Mouse (Mus musculus) right cerebral cortex, adult 18-20 months (tissue): ENCODE measurements around the gene Vtcn1.
"Not testable (repeated sequence)": the region's sequence is repeated elsewhere in the genome, so short reads cannot be mapped to it uniquely, and the experiment has no call there.

Experiments used
- DNase-seq: peaks from one replicate; pipeline ENCODE4 v3.0.0; 2022; ENCODE audit warnings: mixed read lengths

The Vtcn1 gene

DNA sequence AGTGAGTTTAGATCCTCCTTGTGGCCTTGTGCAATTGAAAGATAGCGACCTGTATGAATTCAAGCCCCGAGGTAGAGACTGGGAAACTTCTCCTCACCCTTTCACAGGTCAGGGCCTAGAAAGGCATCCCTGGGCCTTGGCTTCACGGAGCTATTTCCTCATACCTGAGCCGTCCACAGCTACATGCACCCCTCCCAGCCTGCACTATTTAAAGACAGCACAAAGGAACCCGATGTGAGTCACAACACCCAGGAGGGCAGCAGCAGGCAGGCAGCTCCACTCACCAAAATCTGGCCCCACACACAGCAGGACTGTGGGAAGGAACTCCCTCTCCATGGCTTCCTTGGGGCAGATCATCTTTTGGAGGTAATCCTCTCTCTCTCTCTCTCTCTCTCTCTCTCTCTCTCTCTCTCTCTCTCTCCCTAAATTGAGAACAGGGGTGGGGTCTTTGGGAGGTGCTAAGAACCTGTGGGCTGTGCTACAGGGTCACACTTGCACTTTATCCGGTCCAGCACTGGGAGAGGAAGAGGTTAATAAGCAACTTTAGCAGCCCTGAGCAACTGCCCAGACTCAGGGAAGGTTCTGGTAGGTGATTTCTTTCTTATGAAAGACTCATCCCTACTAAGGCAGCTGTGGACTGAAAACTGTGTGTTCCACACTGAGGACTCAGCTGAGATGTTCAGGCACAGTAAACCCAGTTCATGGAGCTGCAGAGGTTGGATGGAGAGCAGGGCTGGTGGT, at the start of gene Vtcn1:
Gene Vtcn1, plus strand, starts transcription at position 235 of the 741 bp plus-strand sequence.
- DNase-seq = no peak

DNA sequence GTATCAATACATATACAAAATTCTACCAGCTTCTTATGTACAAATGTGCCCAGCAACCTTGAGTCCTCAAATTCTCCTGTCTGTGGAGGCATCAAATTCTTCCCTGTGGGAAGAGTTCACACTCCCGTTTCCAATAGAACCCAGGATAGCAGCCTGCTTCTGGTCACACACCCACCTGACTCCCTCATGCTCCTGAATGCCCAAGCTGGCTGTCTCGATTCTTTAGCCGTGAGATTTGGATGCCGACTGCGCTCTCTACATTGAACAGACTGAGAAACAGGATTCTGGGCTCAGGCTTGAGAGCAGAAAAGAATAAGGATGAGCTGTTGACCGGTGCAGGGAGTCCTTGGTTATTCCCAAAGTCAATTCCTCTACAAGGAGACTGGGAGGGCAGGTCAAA, 48.3 kb upstream of the Vtcn1 start:
- DNase-seq = no peak

DNA sequence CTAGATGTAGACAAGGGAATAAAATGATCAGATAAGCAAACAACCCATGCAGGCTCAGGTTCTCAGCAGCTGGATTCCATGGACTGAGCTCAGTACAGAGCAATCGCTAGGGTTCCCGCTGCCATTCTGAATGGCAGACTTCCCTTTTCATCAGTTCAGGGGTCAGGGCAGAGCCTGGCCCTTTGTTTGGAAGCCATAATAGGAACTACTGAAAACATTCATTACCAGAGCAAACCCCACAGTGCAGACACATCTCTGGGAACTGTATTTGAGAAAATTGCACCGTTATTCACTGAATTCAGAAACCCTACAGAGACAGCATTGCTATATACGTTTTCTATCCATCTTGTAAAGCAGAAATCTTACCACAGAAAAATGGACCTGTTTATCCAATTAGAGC, 47.7 kb upstream of the Vtcn1 start:
- DNase-seq = no peak

DNA sequence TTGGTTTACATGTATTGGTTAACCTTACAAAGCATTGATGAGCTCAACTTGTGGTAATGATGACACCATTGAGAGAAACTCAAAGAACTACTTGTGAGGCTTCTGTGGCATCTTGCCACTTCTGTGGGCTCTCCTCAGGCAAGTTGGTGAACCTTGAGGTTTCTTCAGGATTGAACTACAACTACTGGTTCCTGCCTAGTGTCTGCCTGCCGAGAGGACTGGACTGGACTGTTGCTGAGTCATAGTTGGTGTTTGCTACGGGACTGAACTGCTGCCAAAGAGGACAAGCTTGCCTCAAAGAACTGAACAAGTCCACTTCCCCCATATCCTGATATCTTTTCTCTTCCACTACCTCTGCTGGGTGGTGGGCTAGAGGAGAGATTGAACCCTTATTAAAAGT, 39.2 kb upstream of the Vtcn1 start:
- no peak for DNase-seq

DNA sequence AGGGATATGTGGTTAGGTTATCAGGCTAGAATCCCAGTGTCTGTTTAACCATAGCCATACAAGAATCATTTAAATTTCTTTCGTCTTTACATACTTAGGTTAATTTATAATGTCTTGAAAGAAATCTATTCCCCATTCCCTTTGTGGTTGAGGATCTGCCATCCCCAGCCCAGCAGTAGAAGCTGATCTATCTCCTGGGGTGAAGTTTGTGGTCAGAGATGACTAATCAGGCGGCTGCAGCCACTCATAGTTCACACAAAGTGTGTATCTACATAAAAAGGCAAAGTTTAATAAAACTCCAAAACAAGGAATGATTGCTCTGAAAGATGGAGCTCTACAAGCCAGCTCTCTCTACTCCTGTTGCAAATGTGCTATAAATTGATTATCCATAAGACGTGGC, 33.6 kb upstream of the Vtcn1 start:
- DNase-seq = no peak

DNA sequence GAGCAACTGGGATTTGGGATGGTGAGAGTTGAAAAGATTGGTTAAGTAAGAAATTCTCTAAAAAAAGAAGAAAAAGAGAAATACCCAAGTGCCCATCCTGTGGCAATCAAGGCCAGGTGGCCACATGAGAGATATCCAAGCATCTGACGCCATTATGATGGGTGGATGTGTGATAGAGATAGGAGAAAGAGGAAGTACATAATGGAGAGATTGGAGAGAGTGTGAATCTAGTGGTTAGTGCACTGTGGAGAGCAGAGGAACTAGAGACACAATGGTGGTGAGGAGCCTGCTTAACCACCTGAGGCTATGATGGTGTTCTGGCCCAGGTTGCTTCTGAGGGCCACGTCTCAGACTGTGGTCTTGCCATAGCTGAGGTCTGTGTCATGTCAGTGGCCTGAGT, 31.9 kb upstream of the Vtcn1 start:
- no peak for DNase-seq

DNA sequence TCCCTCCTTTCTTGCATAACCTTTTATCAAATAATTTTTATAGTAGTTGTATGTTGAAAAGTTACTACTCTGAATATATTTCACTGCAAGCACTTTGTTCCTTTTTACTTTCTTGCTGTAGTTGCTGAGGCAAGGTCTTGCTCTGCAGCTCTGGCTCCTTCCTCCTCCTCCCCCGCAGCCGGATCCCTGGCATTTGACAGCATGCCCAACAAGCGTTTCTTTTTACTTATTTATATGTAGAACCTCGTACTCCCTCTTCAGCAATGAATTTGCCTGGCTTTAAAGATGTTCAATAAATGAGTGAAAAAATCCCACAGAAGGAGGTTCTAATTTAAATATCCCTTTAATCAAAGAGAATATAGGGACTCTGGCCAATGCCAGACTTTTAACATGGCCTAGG, 28.7 kb upstream of the Vtcn1 start:
- no peak for DNase-seq

DNA sequence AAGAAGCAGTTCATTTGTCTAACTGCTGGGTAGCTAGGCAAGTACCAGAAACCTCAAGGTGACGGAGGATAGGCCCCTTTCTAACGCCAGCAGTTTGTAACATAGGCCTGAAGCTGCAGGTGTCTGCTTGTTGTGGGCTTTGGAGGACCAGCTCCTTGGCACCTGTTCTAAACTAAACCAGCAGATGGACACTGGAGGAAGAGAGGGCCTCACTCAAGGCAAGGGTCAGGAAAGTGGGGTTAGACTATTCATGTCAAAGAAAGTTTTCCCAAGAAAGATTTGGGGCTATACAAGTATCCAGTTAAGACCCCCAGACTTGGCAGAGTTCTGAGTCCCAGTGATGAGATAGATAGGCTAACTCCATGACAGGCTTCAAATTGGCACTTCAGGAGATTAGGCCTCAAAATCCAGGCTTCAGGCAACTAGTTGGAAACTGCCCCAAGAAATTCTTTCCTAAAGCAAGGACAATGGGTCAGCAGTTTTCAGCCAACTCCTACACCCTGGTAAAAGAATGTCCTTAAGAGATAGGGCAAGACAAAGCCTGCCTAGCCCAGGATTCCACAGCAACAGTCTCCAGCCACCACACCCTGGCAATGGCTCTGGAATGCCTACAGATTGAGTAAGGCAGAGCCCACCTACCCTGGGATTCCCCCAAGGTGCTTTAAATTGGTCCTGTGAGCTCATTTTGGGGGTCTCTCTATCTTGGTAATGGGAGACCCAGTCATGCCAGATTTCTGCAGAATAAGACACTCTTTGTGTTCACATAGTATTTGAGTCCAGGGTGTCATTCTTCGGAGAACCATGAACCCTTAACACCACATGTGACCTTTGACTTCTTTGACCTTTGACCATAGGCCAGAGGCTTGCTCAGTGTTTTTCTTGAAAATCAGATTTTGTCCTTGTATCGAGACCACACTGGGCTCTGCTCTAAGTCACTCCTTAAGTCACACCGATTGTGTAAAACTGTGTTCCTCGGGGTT, 27.8 kb upstream of the Vtcn1 start:
- no peak for DNase-seq

DNA sequence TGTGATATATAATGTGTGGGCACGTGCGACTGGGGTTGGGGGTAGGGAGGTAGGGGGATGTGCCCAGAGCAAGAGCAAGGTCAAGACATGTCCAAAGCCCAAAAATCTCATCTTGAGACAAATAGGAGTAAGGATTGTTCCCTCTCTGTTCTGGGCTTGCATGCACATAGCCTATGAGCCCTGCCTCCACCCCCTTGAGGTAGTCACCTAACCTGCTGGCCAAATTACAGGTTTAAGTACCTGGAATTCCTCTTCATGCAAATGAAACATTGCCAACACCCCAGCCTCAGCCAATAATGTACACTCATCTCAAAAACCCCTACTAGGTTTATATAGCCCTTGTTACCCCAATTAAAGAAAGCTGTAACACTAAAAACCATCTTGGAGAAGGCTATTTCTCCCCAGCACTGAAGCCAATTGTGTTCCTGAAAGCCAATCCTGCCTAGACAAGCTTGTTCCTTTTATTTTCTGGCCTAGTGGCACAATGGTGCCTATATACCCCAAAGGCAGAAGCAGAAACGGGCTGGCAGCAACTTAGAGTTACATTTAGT, 26.3 kb upstream of the Vtcn1 start:
- DNase-seq = no peak

DNA sequence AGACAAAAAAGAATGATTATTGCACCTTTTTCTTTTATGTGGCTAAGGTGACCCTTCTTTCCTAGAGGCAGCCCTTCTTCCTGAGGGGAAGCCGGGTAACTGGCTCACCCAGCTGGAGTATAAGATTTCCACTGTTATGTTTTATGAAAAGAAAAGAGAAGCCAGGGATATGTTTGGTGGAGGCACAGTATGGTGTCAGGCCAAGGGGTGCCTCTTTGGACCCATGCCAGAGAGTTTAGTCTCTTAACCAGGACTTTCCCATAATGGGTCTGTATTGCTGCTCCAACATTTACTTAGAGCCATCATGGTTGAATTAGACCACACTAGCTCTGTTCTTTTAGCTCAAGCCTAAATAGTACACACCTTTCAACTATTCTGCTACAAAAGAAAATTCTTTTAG, 20.3 kb upstream of the Vtcn1 start:
- DNase-seq = no peak

DNA sequence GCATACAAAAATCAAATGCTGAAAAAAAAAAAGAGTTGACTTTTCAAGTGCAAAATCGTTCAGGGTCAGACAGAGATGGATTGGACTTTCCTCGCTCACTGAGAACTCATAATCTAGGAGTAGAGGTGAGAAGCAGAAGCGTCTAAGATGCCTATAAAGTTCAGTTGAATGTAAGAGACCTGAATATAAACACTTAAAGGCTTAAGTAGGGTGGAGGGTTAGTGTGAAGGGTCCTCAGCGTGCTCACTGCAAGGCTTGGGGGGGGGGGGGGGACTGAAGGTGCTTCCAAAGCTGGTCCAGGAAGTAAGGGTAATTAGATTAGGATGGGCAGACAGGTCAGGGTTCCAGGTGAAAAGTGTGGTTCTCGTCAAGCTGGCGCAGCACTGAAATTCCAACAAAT, 19.3 kb upstream of the Vtcn1 start:
- no peak for DNase-seq

DNA sequence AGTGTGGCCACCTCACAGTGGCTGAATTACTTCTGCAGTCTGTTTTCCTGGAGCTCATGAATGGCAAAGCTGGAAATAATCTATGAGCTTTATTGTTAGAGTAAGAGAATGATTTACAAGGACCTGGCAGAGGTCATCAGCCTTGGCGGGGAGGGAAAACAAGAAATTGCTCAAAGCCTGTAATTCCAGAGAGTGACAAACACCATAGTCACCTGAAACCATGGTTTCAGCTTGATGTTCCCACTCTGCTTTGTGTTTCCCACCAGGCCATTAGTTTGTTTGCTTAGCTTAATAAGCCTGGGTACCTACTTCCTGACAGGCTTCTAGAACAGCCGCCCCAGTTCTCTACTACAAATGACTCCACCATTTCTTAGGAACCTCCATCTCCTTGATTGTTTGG, 14.8 kb upstream of the Vtcn1 start:
- no peak for DNase-seq

DNA sequence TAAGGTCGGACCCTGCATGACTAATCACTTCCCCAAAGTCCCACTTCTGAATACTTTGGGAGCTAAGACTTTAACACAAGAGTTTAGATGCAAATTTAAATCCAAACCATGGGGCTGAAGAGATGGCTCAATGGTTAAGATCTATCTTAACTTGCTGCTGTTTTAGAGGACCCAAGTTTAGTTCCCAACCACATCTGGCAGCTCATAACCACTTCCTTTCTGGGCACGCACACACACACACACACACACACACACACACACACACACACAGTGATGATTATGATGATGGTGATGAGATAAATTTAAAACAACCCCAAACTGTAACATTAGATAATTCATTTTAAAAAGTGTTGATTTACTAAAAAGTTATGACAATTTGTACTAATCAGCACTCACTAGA, 13.4 kb upstream of the Vtcn1 start:
- DNase-seq = no peak

DNA sequence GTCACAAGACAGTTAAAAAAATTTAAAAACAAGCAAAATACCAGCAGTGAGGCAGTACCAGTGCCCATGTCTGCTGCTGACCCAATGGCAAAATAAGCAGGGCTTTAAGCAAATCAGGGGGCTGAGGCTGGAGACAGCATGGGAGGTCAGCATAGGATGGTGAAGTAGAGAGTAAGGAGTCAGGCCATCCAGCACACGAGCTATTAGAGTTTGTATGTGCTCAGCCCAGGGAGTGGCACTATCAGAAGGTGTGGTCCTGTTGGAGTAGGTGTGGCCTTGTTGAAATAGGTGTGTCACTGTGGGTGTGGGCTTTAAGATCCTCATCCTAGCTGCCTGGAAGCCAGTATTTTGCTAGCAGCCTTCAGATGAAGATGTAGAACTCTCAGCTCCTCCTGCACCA, 9.8 kb upstream of the Vtcn1 start:
- not testable (repeated sequence) for DNase-seq

DNA sequence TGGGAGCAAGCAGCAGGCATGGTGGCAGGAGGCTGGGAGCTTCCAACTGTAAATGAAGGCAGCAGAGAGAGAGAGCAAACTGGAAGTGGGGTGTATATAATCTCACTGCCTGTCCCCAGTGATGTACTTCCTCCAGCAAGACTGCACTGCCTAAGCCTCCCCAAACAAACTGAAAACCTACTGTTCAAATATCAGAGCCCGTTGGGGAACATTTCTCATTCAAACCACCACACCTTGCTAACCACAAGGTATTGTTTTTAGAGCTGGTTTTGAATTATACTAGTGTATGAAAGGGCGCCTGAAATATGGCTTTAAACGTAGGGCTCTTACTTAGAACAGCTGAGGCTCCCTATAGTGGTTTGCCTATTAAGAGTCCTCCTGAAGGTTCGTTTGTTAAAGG, 6.5 kb upstream of the Vtcn1 start:
- no peak for DNase-seq

DNA sequence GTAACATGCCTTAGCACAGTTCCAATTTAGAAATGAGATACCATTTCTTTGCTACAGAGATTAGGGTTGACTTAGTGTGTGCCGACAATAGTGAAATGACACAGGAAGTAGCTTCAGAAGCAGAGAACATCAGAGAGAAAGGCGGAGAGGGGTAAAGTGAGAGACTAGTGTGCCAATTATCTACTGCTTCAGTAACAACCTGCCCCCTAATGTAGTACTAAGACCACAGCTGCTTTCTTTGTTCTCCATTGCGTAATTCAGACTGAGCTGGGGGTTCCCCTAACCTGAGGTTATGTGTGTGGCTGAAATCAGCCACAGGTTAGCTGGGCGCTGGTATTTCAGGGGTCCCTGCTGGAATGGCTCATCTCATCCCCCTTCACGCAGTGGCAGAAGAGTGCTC, 5.7 kb upstream of the Vtcn1 start:
- no peak for DNase-seq

DNA sequence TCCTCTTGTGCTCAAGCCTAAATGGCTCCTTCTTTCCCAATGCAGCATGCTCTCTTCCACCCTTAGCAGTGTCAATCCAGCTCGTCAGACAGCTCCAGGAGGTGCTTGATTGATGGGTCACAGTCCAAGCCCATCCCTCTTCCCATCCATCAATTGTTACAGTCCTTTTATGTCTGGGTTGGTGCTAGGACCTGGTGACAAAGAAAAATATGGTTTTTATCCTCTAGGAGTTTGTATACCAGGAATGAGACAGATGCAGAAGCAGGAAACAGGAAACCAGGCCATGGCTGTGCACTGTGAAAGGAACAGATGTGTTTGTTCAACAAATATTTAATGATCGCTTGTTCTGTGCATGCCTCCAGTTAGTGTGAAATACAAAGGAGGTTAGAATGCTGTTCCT, 4.4 kb upstream of the Vtcn1 start:
- DNase-seq = no peak

DNA sequence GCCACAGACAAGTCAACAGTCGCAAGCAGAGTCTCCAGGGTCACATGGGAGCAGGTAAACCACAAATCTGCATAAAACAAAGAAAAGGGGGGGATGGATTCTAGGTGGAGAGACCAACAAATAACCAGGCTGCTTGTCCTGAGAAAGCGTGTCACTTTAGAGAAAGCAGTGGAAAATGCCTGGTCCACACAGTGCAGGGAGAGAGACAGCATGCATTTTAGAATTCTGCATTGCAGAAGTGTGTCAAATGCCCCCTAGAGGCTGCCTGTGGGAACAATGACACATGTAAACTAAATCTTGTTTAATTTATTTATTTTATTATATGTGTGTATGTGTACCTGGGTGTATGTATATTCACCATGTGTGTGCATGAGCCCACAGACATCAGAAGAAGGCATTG, 4.0 kb upstream of the Vtcn1 start:
- peak; percentile 5 for DNase-seq

DNA sequence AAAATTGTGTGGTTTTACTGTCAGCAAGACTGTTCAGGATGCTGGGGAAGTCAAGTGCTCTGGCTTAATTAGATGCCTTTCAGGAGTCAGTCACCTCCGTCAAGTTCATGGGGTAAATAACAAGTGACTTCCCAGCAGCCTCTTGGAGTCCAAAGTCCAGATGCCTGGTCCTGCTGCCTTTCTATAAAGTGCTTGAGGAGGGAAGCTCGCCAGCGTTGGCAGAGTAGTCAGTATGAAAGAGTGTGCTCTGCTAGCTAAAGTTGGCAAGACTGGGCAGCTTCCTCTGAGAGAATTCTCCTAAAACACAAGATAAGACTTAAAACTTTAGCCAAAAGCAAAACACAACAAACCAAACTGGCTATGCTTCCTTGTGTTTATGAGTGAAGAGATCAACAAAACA, 18.5 kb downstream of the Vtcn1 start:
- no peak for DNase-seq

DNA sequence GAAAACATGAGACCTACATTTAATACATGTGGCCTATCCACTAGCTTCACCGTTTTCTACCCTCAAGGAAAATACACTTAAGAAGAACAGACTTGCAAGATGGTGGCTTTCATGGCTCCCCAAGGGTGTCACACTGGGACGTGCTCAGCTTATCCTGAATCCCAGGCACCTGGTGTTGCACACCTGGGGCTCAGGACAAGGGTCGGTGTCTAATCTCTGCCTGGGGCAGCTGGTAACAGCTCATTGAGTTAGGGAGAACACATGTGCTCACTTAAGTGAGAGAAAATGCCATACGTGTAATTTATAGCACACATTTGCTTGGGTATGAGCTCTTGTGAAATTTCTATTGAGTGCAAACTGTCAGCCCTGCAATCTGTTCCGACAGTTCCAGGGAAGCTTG, 19.1 kb downstream of the Vtcn1 start:
- DNase-seq = no peak

DNA sequence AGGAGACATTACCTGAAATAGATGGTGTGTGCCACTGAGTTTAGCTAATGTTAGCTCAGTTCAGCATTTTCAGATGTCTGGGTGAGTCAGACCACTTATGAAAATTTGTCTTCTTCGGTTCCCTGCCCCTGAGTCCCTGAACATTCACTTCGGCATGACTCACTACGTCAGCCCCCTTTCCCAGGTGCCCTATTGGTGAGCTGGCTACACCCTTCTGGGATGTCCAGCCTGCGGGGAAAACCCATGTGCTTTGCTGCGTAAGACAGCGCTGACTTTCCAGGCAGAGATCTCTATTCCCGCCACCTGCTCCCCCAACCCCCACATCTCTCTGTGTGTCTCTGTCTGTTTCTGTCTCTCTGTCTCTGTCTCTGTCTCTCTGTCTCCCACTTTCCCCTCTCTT, 23.1 kb downstream of the Vtcn1 start:
- peak; percentile 19 for DNase-seq

DNA sequence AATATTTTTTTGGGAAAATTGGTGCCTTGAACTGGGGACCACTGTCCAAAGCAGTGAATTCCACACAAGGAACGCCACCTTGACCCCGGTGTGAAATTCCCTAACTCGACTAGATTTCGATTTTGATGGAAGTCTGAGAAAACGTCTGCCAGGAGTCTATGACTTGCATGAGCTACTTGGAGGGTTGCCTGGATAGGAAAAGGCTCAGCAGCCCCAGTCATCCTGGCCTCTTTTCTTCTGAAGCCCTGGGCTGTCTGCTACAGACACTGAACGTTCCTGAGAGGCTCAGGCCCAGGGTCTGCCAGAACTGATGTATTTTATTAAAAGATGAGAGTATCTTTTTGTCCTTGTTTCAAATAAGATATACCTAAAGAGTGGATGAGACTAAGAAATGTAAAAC, 25.2 kb downstream of the Vtcn1 start:
- no peak for DNase-seq

DNA sequence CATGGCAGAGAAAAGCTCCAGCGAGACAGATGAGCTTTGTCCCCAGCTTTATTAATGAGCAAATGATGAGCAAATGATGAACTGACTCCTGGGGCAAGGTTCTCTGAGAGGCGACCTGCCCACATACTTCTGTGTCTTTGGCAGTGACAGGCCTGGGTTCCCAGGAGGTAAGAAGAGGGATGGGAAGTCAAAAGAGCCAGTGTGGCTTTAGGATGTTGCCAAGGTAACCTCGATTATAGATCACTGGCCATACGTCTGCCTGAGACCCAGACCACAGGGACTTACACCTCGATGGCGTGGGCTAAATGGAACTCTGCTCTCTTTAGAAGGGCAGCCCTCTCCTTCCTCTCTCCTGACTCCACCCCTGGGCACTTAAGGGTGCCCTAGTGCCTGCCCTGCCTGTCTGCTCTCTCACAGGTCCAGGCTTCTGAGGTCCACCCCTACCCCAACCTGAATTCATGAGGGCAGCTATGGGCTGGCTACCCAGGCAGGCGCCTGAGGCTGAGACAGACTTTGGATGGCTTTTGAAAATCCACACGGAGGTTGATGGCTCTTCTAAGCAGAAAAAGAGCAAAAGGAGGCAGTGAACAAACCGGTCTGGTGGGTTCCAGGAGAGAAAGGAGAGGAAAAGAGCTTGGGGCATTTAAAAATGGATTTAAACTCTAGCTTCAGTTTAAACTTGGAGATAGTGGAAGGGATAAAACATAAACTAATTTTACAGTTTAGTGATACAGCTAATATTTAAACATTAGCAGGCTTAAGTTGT, 31.0 kb downstream of the Vtcn1 start:
- DNase-seq = no peak
